Mouse (Mus musculus): ENCODE measurements around the gene Zfhx2. TPM values are rescaled to one million over a fixed set of nuclear protein-coding genes. Genes with fewer than 3 reads are reported as not detected.
A peak's percentile ranks its signal among the peaks of the same experiment; 100 is the strongest.

The Zfhx2 gene
- polyA plus RNA-seq, 1 experiment = not detected

GRCm38 (mm10) chr14:55086009-55086514 is 6.1 kb downstream of the Zfhx2 start:
- peak overlapping the region; percentile 34 for H3K27ac ChIP-seq (ENCODE audit: insufficient read depth, low read depth, low read length)
- 89% methylated on average over 6 of the region's 6 CpGs for WGBS
- H3K4me3 ChIP-seq (ENCODE audit: insufficient read depth, low read depth, low read length) = no peak overlapping the region
- peaks cover 28% of the 10 kb centered on the region for H3K4me1 ChIP-seq (ENCODE audit: control insufficient read depth, insufficient read depth, low read length)
- no peak for TF ChIP-seq CTCF (IDR thresholded peaks at IDR 0.05; ENCODE audit: insufficient read depth, low read depth, low read length)
- TF ChIP-seq POLR2A (IDR thresholded peaks at IDR 0.05; ENCODE audit: insufficient read depth, low read depth, low read length) = no peak

- WGBS = 27% methylated on average over 9 of the region's 9 CpGs
- peaks cover 24% of the 10 kb centered on the region for H3K4me1 ChIP-seq (ENCODE audit: control insufficient read depth, insufficient read depth, low read length)
- H3K4me3 ChIP-seq (ENCODE audit: insufficient read depth, low read depth, low read length) = no peak overlapping the region
- TF ChIP-seq POLR2A (IDR thresholded peaks at IDR 0.05; ENCODE audit: insufficient read depth, low read depth, low read length) (no peak), CTCF (IDR thresholded peaks at IDR 0.05; ENCODE audit: insufficient read depth, low read depth, low read length) (no peak)
- H3K27ac ChIP-seq (ENCODE audit: insufficient read depth, low read depth, low read length) = peak overlapping the region; percentile 55
These were observed 6.7 kb downstream of the Zfhx2 start for GRCm38 (mm10) chr14:55085324-55086008.

- TF ChIP-seq CTCF (IDR thresholded peaks at IDR 0.05; ENCODE audit: insufficient read depth, low read depth, low read length) = no peak
- no peak for TF ChIP-seq POLR2A (IDR thresholded peaks at IDR 0.05; ENCODE audit: insufficient read depth, low read depth, low read length)
- Histone ChIP-seq H3K27ac (ENCODE audit: insufficient read depth, low read depth, low read length) (0 out of 2 replicates have a peak overlapping the region, but pooled peaks have one; percentile 12), H3K4me3 (ENCODE audit: insufficient read depth, low read depth, low read length) (no peak overlapping the region), H3K4me1 (ENCODE audit: control insufficient read depth, insufficient read depth, low read length) (peaks cover 33% of the 10 kb centered on the region)
- 37% methylated on average over 6 of the region's 6 CpGs for WGBS
These were observed 8.6 kb downstream of the Zfhx2 start for GRCm38 (mm10) chr14:55083481-55083880.

- peaks cover 43% of the 10 kb centered on the region for H3K4me1 ChIP-seq (ENCODE audit: control insufficient read depth, insufficient read depth, low read length)
- 33% methylated on average over 5 of the region's 5 CpGs for WGBS
- H3K4me3 ChIP-seq (ENCODE audit: insufficient read depth, low read depth, low read length) = no peak overlapping the region
- TF ChIP-seq POLR2A (IDR thresholded peaks at IDR 0.05; ENCODE audit: insufficient read depth, low read depth, low read length) = no peak
- no peak for TF ChIP-seq CTCF (IDR thresholded peaks at IDR 0.05; ENCODE audit: insufficient read depth, low read depth, low read length)
- no peak overlapping the region for H3K27ac ChIP-seq (ENCODE audit: insufficient read depth, low read depth, low read length)
These were observed 11.0 kb downstream of the Zfhx2 start for GRCm38 (mm10) chr14:55081105-55081504.

- WGBS = 19% methylated on average over 8 of the region's 8 CpGs
- TF ChIP-seq CTCF (IDR thresholded peaks at IDR 0.05; ENCODE audit: insufficient read depth, low read depth, low read length) (peak; percentile 97), POLR2A (IDR thresholded peaks at IDR 0.05; ENCODE audit: insufficient read depth, low read depth, low read length) (0 out of 2 replicates have a peak, but pooled peaks have one; percentile 9)
- no peak overlapping the region for H3K4me3 ChIP-seq (ENCODE audit: insufficient read depth, low read depth, low read length)
- H3K4me1 ChIP-seq (ENCODE audit: control insufficient read depth, insufficient read depth, low read length) = peaks cover 44% of the 10 kb centered on the region
- peak overlapping the region; percentile 73 for H3K27ac ChIP-seq (ENCODE audit: insufficient read depth, low read depth, low read length)
These were observed 12.7 kb downstream of the Zfhx2 start for GRCm38 (mm10) chr14:55079214-55079970.

- TF ChIP-seq POLR2A (IDR thresholded peaks at IDR 0.05; ENCODE audit: insufficient read depth, low read depth, low read length) = no peak
- TF ChIP-seq CTCF (IDR thresholded peaks at IDR 0.05; ENCODE audit: insufficient read depth, low read depth, low read length) = no peak
- Histone ChIP-seq H3K27ac (ENCODE audit: insufficient read depth, low read depth, low read length) (peak overlapping the region; percentile 73), H3K4me1 (ENCODE audit: control insufficient read depth, insufficient read depth, low read length) (peaks cover 50% of the 10 kb centered on the region), H3K4me3 (ENCODE audit: insufficient read depth, low read depth, low read length) (no peak overlapping the region)
- 25% methylated on average over 23 of the region's 23 CpGs for WGBS
These were observed 13.6 kb downstream of the Zfhx2 start for GRCm38 (mm10) chr14:55078366-55078989.

- H3K4me1 ChIP-seq (ENCODE audit: control insufficient read depth, insufficient read depth, low read length) = peaks cover 57% of the 10 kb centered on the region
- H3K27ac ChIP-seq (ENCODE audit: insufficient read depth, low read depth, low read length) = peak overlapping the region; percentile 73; the same call in 1 of the 2 replicates
- H3K4me3 ChIP-seq (ENCODE audit: insufficient read depth, low read depth, low read length) = no peak overlapping the region
- TF ChIP-seq POLR2A (IDR thresholded peaks at IDR 0.05; ENCODE audit: insufficient read depth, low read depth, low read length) (no peak), CTCF (IDR thresholded peaks at IDR 0.05; ENCODE audit: insufficient read depth, low read depth, low read length) (no peak)
- 38% methylated on average over 15 of the region's 15 CpGs for WGBS
These were observed 14.4 kb downstream of the Zfhx2 start for GRCm38 (mm10) chr14:55077481-55078365.

- no peak overlapping the region; the same call in 1 of the 2 replicates for H3K27ac ChIP-seq (ENCODE audit: insufficient read depth, low read depth, low read length)
- 60% methylated on average over 3 of the region's 3 CpGs for WGBS
These were observed 15.2 kb downstream of the Zfhx2 start for GRCm38 (mm10) chr14:55076956-55077355.

More at GRCm38 (mm10) chr14:55076956-55077355, 15.2 kb downstream of the Zfhx2 start:
- Histone ChIP-seq H3K4me1 (ENCODE audit: control insufficient read depth, insufficient read depth, low read length) (peaks cover 65% of the 10 kb centered on the region), H3K4me3 (ENCODE audit: insufficient read depth, low read depth, low read length) (no peak overlapping the region)
- TF ChIP-seq CTCF (IDR thresholded peaks at IDR 0.05; ENCODE audit: insufficient read depth, low read depth, low read length) (no peak), POLR2A (IDR thresholded peaks at IDR 0.05; ENCODE audit: insufficient read depth, low read depth, low read length) (no peak)

All from olfactory bulb, adult 2 months (tissue).